Mouse (Mus musculus): Measurements from ENCODE around the gene Pkig. TPM values are rescaled to one million over a fixed set of nuclear protein-coding genes. Genes with fewer than 3 reads are reported as not detected.

The Pkig gene
- polyA plus RNA-seq, 1 experiment from 2014 or later, result 165 TPM

- no peaks in the 10 kb centered on the region for H3K9me3 ChIP-seq (ENCODE audit: control insufficient read depth, low read length)
- H3K36me3 ChIP-seq (ENCODE audit: control insufficient read depth, insufficient read depth, low read length), result peaks cover 41% of the 10 kb centered on the region; the same call in 1 of the 2 replicates
- H3K4me2 ChIP-seq (ENCODE audit: low read depth, low read length), result no peak overlapping the region
- no peaks in the 10 kb centered on the region for H3K4me1 ChIP-seq (ENCODE audit: control insufficient read depth, insufficient read depth, low read length)
- H3K9ac ChIP-seq (ENCODE audit: low read depth, low read length), result no peak overlapping the region
- no peak for DNase-seq (ENCODE audit: low spot score)
- no peak for ATAC-seq (ENCODE audit: low read depth)
- no peak overlapping the region for H3K27ac ChIP-seq (replicated peaks; ENCODE audit: low read depth, low read length)
- H3K4me3 ChIP-seq (ENCODE audit: low read depth, low read length), result no peak overlapping the region
- WGBS, result 74% methylated on average over 5 of the region's 5 CpGs
- no peaks in the 10 kb centered on the region for H3K27me3 ChIP-seq (replicated peaks; ENCODE audit: control insufficient read depth, insufficient read depth, low read length)
Observed at GRCm38 (mm10) chr2:163726766-163727393, 68.7 kb downstream of the Pkig start.

- DNase-seq (ENCODE audit: low spot score) (no peak), ATAC-seq (ENCODE audit: low read depth) (no peak)
- H3K9me3 ChIP-seq (ENCODE audit: control insufficient read depth, low read length), result no peaks in the 10 kb centered on the region
- H3K9ac ChIP-seq (ENCODE audit: low read depth, low read length), result no peak overlapping the region
- no peaks in the 10 kb centered on the region for H3K4me1 ChIP-seq (ENCODE audit: control insufficient read depth, insufficient read depth, low read length)
- H3K27me3 ChIP-seq (replicated peaks; ENCODE audit: control insufficient read depth, insufficient read depth, low read length), result no peaks in the 10 kb centered on the region
- no peak overlapping the region for H3K27ac ChIP-seq (replicated peaks; ENCODE audit: low read depth, low read length)
- H3K36me3 ChIP-seq (ENCODE audit: control insufficient read depth, insufficient read depth, low read length), result peaks cover 43% of the 10 kb centered on the region; the same call in 1 of the 2 replicates
- WGBS, result 86% methylated on average over 4 of the region's 4 CpGs
- H3K4me2 ChIP-seq (ENCODE audit: low read depth, low read length), result no peak overlapping the region
- no peak overlapping the region for H3K4me3 ChIP-seq (ENCODE audit: low read depth, low read length)
Observed at GRCm38 (mm10) chr2:163728300-163728699, 70.1 kb downstream of the Pkig start.

- Histone ChIP-seq H3K4me2 (ENCODE audit: low read depth, low read length) (no peak overlapping the region), H3K4me3 (ENCODE audit: low read depth, low read length) (no peak overlapping the region), H3K27me3 (replicated peaks; ENCODE audit: control insufficient read depth, insufficient read depth, low read length) (no peaks in the 10 kb centered on the region), H3K9ac (ENCODE audit: low read depth, low read length) (no peak overlapping the region), H3K27ac (replicated peaks; ENCODE audit: low read depth, low read length) (no peak overlapping the region), H3K36me3 (ENCODE audit: control insufficient read depth, insufficient read depth, low read length) (peaks cover 29% of the 10 kb centered on the region; the same call in 1 of the 2 replicates), H3K9me3 (ENCODE audit: control insufficient read depth, low read length) (no peaks in the 10 kb centered on the region), H3K4me1 (ENCODE audit: control insufficient read depth, insufficient read depth, low read length) (no peaks in the 10 kb centered on the region)
- WGBS, result 87% methylated on average over 11 of the region's 11 CpGs
- no peak for ATAC-seq (ENCODE audit: low read depth)
- no peak for DNase-seq (ENCODE audit: low spot score)
Observed at GRCm38 (mm10) chr2:163732021-163732420, 73.8 kb downstream of the Pkig start.

GRCm38 (mm10) chr2:163735163-163735562 is 77.0 kb downstream of the Pkig start:
- H3K4me1 ChIP-seq (ENCODE audit: control insufficient read depth, insufficient read depth, low read length), result no peaks in the 10 kb centered on the region
- ATAC-seq (ENCODE audit: low read depth), result no peak

GRCm38 (mm10) chr2:163735980-163736379 is 77.8 kb downstream of the Pkig start:
- H3K9ac ChIP-seq (ENCODE audit: low read depth, low read length), result no peak overlapping the region
- H3K27ac ChIP-seq (replicated peaks; ENCODE audit: low read depth, low read length), result no peak overlapping the region
- H3K36me3 ChIP-seq (ENCODE audit: control insufficient read depth, insufficient read depth, low read length), result 0 out of 2 replicates have a peak, but pooled peaks cover 5% of the 10 kb centered on the region
- no peaks in the 10 kb centered on the region for H3K4me1 ChIP-seq (ENCODE audit: control insufficient read depth, insufficient read depth, low read length)
- H3K4me3 ChIP-seq (ENCODE audit: low read depth, low read length), result no peak overlapping the region
- ATAC-seq (ENCODE audit: low read depth) (peak; percentile 23; the same call in 1 of the 2 replicates), DNase-seq (ENCODE audit: low spot score) (peak; percentile 57)
- no peaks in the 10 kb centered on the region for H3K27me3 ChIP-seq (replicated peaks; ENCODE audit: control insufficient read depth, insufficient read depth, low read length)
- WGBS, result 80% methylated on average over 4 of the region's 6 CpGs
- no peak overlapping the region for H3K4me2 ChIP-seq (ENCODE audit: low read depth, low read length)
- H3K9me3 ChIP-seq (ENCODE audit: control insufficient read depth, low read length), result no peaks in the 10 kb centered on the region

More at GRCm38 (mm10) chr2:163735163-163735562, 77.0 kb downstream of the Pkig start:
- H3K27ac ChIP-seq (replicated peaks; ENCODE audit: low read depth, low read length), result no peak overlapping the region
- H3K4me2 ChIP-seq (ENCODE audit: low read depth, low read length), result no peak overlapping the region
- H3K9ac ChIP-seq (ENCODE audit: low read depth, low read length), result no peak overlapping the region
- no peaks in the 10 kb centered on the region for H3K27me3 ChIP-seq (replicated peaks; ENCODE audit: control insufficient read depth, insufficient read depth, low read length)
- 89% methylated on average over 9 of the region's 9 CpGs for WGBS
- peaks cover 11% of the 10 kb centered on the region; the same call in 1 of the 2 replicates for H3K36me3 ChIP-seq (ENCODE audit: control insufficient read depth, insufficient read depth, low read length)
- H3K4me3 ChIP-seq (ENCODE audit: low read depth, low read length), result no peak overlapping the region
- no peak for DNase-seq (ENCODE audit: low spot score)
- no peaks in the 10 kb centered on the region for H3K9me3 ChIP-seq (ENCODE audit: control insufficient read depth, low read length)

GRCm38 (mm10) chr2:163742656-163743055 is 84.5 kb downstream of the Pkig start:
- no peaks in the 10 kb centered on the region for H3K9me3 ChIP-seq (ENCODE audit: control insufficient read depth, low read length)
- no peak for DNase-seq (ENCODE audit: low spot score)
- no peak overlapping the region for H3K4me2 ChIP-seq (ENCODE audit: low read depth, low read length)
- H3K4me3 ChIP-seq (ENCODE audit: low read depth, low read length), result no peak overlapping the region
- H3K36me3 ChIP-seq (ENCODE audit: control insufficient read depth, insufficient read depth, low read length), result no peaks in the 10 kb centered on the region
- H3K27me3 ChIP-seq (replicated peaks; ENCODE audit: control insufficient read depth, insufficient read depth, low read length), result no peaks in the 10 kb centered on the region
- WGBS, result 70% methylated on average over 5 of the region's 5 CpGs
- no peak overlapping the region for H3K27ac ChIP-seq (replicated peaks; ENCODE audit: low read depth, low read length)
- no peak for ATAC-seq (ENCODE audit: low read depth)
- H3K4me1 ChIP-seq (ENCODE audit: control insufficient read depth, insufficient read depth, low read length), result no peaks in the 10 kb centered on the region
- no peak overlapping the region for H3K9ac ChIP-seq (ENCODE audit: low read depth, low read length)

GRCm38 (mm10) chr2:163743357-163743756 is 85.2 kb downstream of the Pkig start:
- no peak overlapping the region for H3K9ac ChIP-seq (ENCODE audit: low read depth, low read length)
- 49% methylated on average over 6 of the region's 6 CpGs for WGBS
- no peaks in the 10 kb centered on the region for H3K36me3 ChIP-seq (ENCODE audit: control insufficient read depth, insufficient read depth, low read length)
- H3K27ac ChIP-seq (replicated peaks; ENCODE audit: low read depth, low read length), result no peak overlapping the region
- no peaks in the 10 kb centered on the region for H3K4me1 ChIP-seq (ENCODE audit: control insufficient read depth, insufficient read depth, low read length)
- no peak overlapping the region for H3K4me3 ChIP-seq (ENCODE audit: low read depth, low read length)
- H3K9me3 ChIP-seq (ENCODE audit: control insufficient read depth, low read length), result no peaks in the 10 kb centered on the region
- no peak for DNase-seq (ENCODE audit: low spot score)
- no peaks in the 10 kb centered on the region for H3K27me3 ChIP-seq (replicated peaks; ENCODE audit: control insufficient read depth, insufficient read depth, low read length)
- no peak overlapping the region for H3K4me2 ChIP-seq (ENCODE audit: low read depth, low read length)
- no peak for ATAC-seq (ENCODE audit: low read depth)

- no peak overlapping the region for H3K27ac ChIP-seq (replicated peaks; ENCODE audit: low read depth, low read length)
- 75% methylated on average over 10 of the region's 10 CpGs for WGBS
- H3K9ac ChIP-seq (ENCODE audit: low read depth, low read length), result no peak overlapping the region
- H3K4me2 ChIP-seq (ENCODE audit: low read depth, low read length), result no peak overlapping the region
- 0 out of 2 replicates have a peak, but pooled peaks cover 4% of the 10 kb centered on the region for H3K27me3 ChIP-seq (replicated peaks; ENCODE audit: control insufficient read depth, insufficient read depth, low read length)
- no peak overlapping the region for H3K4me3 ChIP-seq (ENCODE audit: low read depth, low read length)
- H3K4me1 ChIP-seq (ENCODE audit: control insufficient read depth, insufficient read depth, low read length), result 0 out of 2 replicates have a peak, but pooled peaks cover 4% of the 10 kb centered on the region
- ATAC-seq (ENCODE audit: low read depth) (0 out of 2 replicates have a peak, but pooled peaks have one; percentile 31), DNase-seq (ENCODE audit: low spot score) (peak; percentile 16)
- no peaks in the 10 kb centered on the region for H3K36me3 ChIP-seq (ENCODE audit: control insufficient read depth, insufficient read depth, low read length)
- no peaks in the 10 kb centered on the region for H3K9me3 ChIP-seq (ENCODE audit: control insufficient read depth, low read length)
Observed at GRCm38 (mm10) chr2:163744801-163745570, 86.8 kb downstream of the Pkig start.

All from embryonic facial prominence, embryonic 14.5 days (tissue).